Mouse (Mus musculus) cortical plate, adult 2 months (tissue): ENCODE data around the gene 9130204L05Rik. TPM values are rescaled to one million over a fixed set of nuclear protein-coding genes. Genes with fewer than 3 reads are reported as not detected.

ENCODE experiments used
- H3K27ac ChIP-seq: fragments of 200-500 bp; 2 replicates; pipeline ENCODE4 v1.5.1; 2012; ENCODE audit warnings: low read length, control low read depth, inconsistent platforms; ENCODE audit not compliant: insufficient read depth
- H3K4me1 ChIP-seq: fragments of 200-500 bp; 2 replicates; pipeline ENCODE4 v1.6.1; 2011; ENCODE audit warnings: low read length; ENCODE audit not compliant: control insufficient read depth, insufficient read depth
- H3K4me3 ChIP-seq: fragments of 200-500 bp; 2 replicates; pipeline ENCODE4 v1.5.1; 2011; ENCODE audit warnings: mild to moderate bottlenecking, low read length, control low read depth; ENCODE audit not compliant: insufficient read depth
- CTCF ChIP-seq: fragments of 200-500 bp; IDR thresholded peaks from 2 replicates; pipeline ENCODE4 v1.5.1; 2011; ENCODE audit warnings: mild to moderate bottlenecking, control low read depth, low read length; ENCODE audit not compliant: insufficient read depth; ENCODE audit errors: extremely low read depth
- POLR2A ChIP-seq: fragments of 200-500 bp; IDR thresholded peaks from 2 replicates; pipeline ENCODE4 v1.6.1; 2011; ENCODE audit warnings: mild to moderate bottlenecking, low read length, control low read depth; ENCODE audit not compliant: insufficient read depth; ENCODE audit errors: extremely low read depth
- polyA plus RNA-seq: library from polyadenylated mRNA; depleted of rRNA; stranded (reverse); fragments of >200 nt; gene quantifications from 2 replicates; pipeline ENCODE4 v1.2.3, GENCODE M21; 2012; rRNA removed

9130204L05Rik gene
- polyA plus RNA-seq, result not detected in 2 replicates

DNA sequence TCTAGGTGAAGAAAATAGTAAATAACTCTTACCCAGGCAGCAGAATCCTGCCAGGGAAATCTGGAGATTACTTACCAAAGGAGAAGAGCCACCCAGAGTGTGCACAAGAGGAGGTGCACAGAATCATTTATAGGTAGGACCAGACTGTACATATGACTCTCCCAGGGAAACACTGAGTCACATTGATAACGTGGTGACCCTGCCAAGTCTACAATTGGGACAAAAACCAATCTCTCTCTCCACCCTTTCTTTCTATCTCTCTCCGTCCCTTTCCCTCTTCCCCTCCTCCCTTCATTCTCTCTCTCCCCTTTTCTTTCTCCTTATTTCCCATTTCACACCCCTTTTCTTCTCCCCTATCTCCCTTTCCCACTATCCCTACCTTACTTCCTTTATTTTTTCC, at the start of gene 9130204L05Rik:
TSS of gene 9130204L05Rik (minus strand) at position 101 of the 400 bp plus-strand sequence.
- Histone ChIP-seq H3K4me3 (no peak within 1 kb of the TSS), H3K4me1 (no peaks in the 10 kb centered on the region), H3K27ac (no peak within 1 kb of the TSS)
- no peak for TF ChIP-seq CTCF
- TF ChIP-seq POLR2A, result no peak

DNA sequence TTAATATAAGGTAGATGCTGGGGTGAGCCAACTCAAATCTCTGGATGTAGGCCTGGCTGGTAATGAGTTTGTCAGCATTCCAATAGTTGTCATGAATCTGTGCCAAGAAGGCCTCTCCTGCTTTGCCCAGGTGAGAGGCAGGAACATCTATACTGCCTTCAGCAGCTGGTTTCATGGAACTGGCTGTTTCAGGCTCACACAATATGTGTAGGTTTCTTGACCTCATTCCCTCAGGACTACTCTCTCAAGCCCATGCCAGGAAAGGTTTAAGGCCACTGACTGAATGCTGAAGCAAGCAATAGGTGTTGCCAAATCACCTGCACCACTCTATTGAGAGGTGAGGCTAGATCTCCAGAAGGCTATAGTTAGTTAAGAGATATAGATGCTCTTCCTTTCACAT, 18.1 kb upstream of the 9130204L05Rik start:
- H3K27ac ChIP-seq, result no peak overlapping the region
- H3K4me1 ChIP-seq, result no peaks in the 10 kb centered on the region
- TF ChIP-seq POLR2A, result no peak
- no peak for TF ChIP-seq CTCF
- H3K4me3 ChIP-seq, result no peak overlapping the region

DNA sequence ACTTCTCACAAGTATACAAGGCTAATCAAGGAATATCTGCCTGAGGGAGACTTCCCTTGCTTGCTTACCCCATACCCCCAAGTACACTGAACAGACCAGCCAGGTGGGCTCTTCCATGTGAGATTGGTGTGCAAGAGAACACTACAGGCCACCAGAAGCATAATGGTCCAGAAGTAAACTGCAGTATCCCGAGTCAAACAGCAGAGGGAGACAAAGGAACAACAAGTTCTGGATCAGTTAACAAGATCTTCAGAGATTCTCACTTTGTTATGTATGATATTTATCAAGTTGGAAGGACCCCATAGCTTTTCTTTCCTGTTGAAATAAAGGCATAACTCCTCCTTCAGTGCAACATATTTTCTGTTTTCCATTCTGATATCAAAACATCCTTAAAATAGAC, 31.4 kb downstream of the 9130204L05Rik start:
- Histone ChIP-seq H3K4me3 (no peak overlapping the region), H3K27ac (no peak overlapping the region), H3K4me1 (no peaks in the 10 kb centered on the region)
- no peak for TF ChIP-seq CTCF

DNA sequence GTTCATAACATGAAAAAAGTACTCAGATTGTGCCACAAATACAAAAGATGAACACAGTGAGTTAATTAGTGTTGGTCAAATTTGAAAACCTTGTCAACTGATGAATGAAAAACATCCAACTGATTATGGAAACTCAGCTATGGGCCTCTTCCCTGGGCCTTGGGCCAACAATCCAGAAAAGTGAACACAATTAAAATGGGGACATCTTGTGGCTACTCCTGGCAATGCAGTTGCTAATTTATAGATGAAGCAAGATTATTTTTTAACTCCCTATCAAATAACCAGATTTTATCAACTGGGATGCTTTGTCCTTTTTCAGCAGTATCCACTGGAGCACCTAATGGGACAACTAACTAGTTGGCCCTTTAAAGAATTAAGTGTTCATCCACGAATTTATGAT, 37.9 kb downstream of the 9130204L05Rik start:
- Histone ChIP-seq H3K4me3 (no peak overlapping the region), H3K27ac (no peak overlapping the region), H3K4me1 (no peaks in the 10 kb centered on the region)
- TF ChIP-seq POLR2A (no peak), CTCF (no peak)
